Mouse (Mus musculus) lung, embryonic 16.5 days (tissue): Measurements from ENCODE around the gene Tmem30c. TPM values are rescaled to one million over a fixed set of nuclear protein-coding genes. Genes with fewer than 3 reads are reported as not detected.
A peak's percentile ranks its signal among the peaks of the same experiment; 100 is the strongest.

Source experiments
- ATAC-seq: fragments of 200-750 bp; cut with Nextera tagmentation; 2 replicates; pipeline ENCODE4 v1.8.0; 2017; ENCODE audit warnings: low read depth, mild to moderate bottlenecking, moderate library complexity
- H3K27ac ChIP-seq: fragments of 300-500 bp; sonication (generic); 2 replicates; pipeline ENCODE4 v1.5.1; 2014; ENCODE audit warnings: mild to moderate bottlenecking, control low read depth, low read length
- H3K27me3 ChIP-seq: fragments of 300-500 bp; sonication (generic); 2 replicates; pipeline ENCODE4 v1.6.1; 2014; ENCODE audit warnings: low read depth, low read length, mixed read lengths; ENCODE audit not compliant: control insufficient read depth, insufficient read depth
- H3K36me3 ChIP-seq: fragments of 300-500 bp; sonication (generic); 2 replicates; pipeline ENCODE4 v1.6.1; 2014; ENCODE audit warnings: low read length; ENCODE audit not compliant: control insufficient read depth, insufficient read depth
- H3K4me1 ChIP-seq: fragments of 300-500 bp; sonication (generic); replicated peaks from 2 replicates; pipeline ENCODE4 v1.6.1; 2014; ENCODE audit warnings: low read length, mixed read lengths; ENCODE audit not compliant: control insufficient read depth, insufficient read depth
- H3K4me2 ChIP-seq: fragments of 300-500 bp; sonication (generic); 2 replicates; pipeline ENCODE4 v1.6.1; 2014; ENCODE audit warnings: low read depth, low read length, control low read depth
- H3K4me3 ChIP-seq: fragments of 300-500 bp; sonication (generic); 2 replicates; pipeline ENCODE4 v1.5.1; 2014; ENCODE audit warnings: mild to moderate bottlenecking, low read length, control low read depth
- H3K9ac ChIP-seq: fragments of 300-500 bp; sonication (generic); 2 replicates; pipeline ENCODE4 v1.6.1; 2014; ENCODE audit warnings: low read length, control low read depth
- H3K9me3 ChIP-seq: fragments of 300-500 bp; sonication (generic); 2 replicates; pipeline ENCODE4 v1.6.1; 2016; ENCODE audit warnings: low read length; ENCODE audit not compliant: control insufficient read depth
- WGBS: fragments of 180-500 bp; shearing (Covaris S2); extraction: QIAGEN DNeasy Blood & Tissue Kit; methylation state at CpG from one replicate; pipeline ENCODE4 v1.1.7; 2014; 5-methylcytosine and 5-hydroxymethylcytosine counted together
- polyA plus RNA-seq: library from polyadenylated mRNA; unstranded; fragments of >200 nt; fragmentation: Nextera tagmentation; extraction: Ambion mirVana; gene quantifications from 2 replicates; pipeline ENCODE4 v1.2.1, GENCODE M21; 2015

The Tmem30c gene
- 0.13 TPM in 1 of 2 replicates, not detected in the other for polyA plus RNA-seq

GRCm38 (mm10) chr16:57292765-57293164, at the start of gene Tmem30c:
TSS of gene Tmem30c (minus strand) at chr16:57292865.
- Histone ChIP-seq H3K9ac (no peak within 1 kb of the TSS), H3K4me3 (no peak within 1 kb of the TSS), H3K36me3 (no peaks in the 10 kb centered on the region), H3K27me3 (no peaks in the 10 kb centered on the region), H3K27ac (no peak within 1 kb of the TSS), H3K4me1 (no peaks in the 10 kb centered on the region), H3K9me3 (no peaks in the 10 kb centered on the region), H3K4me2 (no peak within 1 kb of the TSS)
- no peak for ATAC-seq
- WGBS = 78% methylated on average over 2 of the region's 2 CpGs

DNA sequence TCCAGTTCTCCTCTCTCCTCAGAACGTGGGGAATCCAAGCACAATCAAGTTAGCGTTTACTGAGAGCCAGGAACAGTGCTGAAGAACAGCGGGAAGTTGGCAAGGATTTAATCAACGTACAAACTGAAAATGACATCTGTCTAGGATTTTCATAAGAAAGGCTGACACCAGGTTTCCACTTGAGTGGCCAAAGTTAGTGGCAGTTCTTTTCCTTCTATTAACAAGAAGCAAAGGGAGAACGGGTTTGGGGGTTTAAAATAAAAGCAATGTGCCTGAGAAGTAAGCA, 47.9 kb upstream of the Tmem30c start:
- Histone ChIP-seq H3K27me3 (no peaks in the 10 kb centered on the region), H3K36me3 (no peaks in the 10 kb centered on the region), H3K9ac (no peak overlapping the region), H3K27ac (peak overlapping the region; percentile 57; the same call in 1 of the 2 replicates), H3K4me1 (peaks cover 18% of the 10 kb centered on the region), H3K4me3 (no peak overlapping the region), H3K9me3 (no peaks in the 10 kb centered on the region), H3K4me2 (no peak overlapping the region)
- 36% methylated on average over 5 of the region's 5 CpGs for WGBS
- no peak for ATAC-seq

- peaks cover 18% of the 10 kb centered on the region for H3K4me1 ChIP-seq
- no peak overlapping the region for H3K4me2 ChIP-seq
- H3K27ac ChIP-seq = peak overlapping the region; percentile 57; the same call in 1 of the 2 replicates
- no peak overlapping the region for H3K4me3 ChIP-seq
- H3K27me3 ChIP-seq = no peaks in the 10 kb centered on the region
- no peak overlapping the region for H3K9ac ChIP-seq
- no peaks in the 10 kb centered on the region for H3K36me3 ChIP-seq
- peak; percentile 78 for ATAC-seq
- 74% methylated on average over 8 of the region's 8 CpGs for WGBS
- H3K9me3 ChIP-seq = no peaks in the 10 kb centered on the region
These were observed 47.3 kb upstream of the Tmem30c start for GRCm38 (mm10) chr16:57339765-57340612.

DNA sequence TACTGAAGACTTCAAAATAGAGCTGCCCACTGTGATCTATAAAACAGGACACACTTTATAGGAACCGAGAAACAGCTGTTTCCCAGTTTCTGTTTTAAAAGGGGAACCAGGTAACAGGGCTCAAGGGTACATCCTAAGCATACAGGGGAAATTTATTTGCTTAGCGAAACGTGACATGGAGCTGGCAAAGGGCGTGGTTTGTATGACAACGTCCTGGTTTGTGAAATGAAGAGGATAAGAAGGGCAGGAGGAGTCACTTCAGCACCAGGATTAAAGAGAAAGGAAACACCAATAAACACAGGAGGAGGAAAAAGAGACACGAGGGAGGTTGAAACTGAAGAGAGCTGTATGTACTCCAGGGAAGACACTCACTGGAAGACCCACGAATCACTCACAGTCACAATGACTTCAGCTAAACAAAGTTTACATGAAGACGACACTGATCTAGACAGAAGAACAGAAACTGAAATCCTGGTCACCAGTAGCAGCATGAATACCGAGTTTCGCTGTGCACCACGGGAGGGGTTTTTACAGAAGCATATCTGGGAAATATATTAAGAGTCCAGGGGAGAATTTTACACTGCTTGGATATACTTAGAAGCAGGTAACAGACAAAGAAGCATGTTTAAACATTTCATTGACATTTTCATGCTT, 44.2 kb upstream of the Tmem30c start:
- peak overlapping the region; percentile 31 for H3K4me2 ChIP-seq
- H3K36me3 ChIP-seq = no peaks in the 10 kb centered on the region
- no peaks in the 10 kb centered on the region for H3K27me3 ChIP-seq
- WGBS = 39% methylated on average over 11 of the region's 11 CpGs
- ATAC-seq = no peak
- H3K9me3 ChIP-seq = no peaks in the 10 kb centered on the region
- H3K4me3 ChIP-seq = no peak overlapping the region
- H3K9ac ChIP-seq = peak overlapping the region; percentile 14
- no peak overlapping the region for H3K27ac ChIP-seq
- peaks cover 18% of the 10 kb centered on the region for H3K4me1 ChIP-seq

- Histone ChIP-seq H3K4me2 (no peak overlapping the region), H3K27ac (no peak overlapping the region), H3K9me3 (no peaks in the 10 kb centered on the region), H3K4me3 (no peak overlapping the region), H3K36me3 (no peaks in the 10 kb centered on the region), H3K4me1 (peaks cover 4% of the 10 kb centered on the region; the same call in 1 of the 2 replicates), H3K27me3 (no peaks in the 10 kb centered on the region), H3K9ac (no peak overlapping the region)
- no peak for ATAC-seq
- WGBS = 61% methylated on average over 7 of the region's 7 CpGs
These were observed 39.6 kb upstream of the Tmem30c start for GRCm38 (mm10) chr16:57332301-57332700.

- no peaks in the 10 kb centered on the region for H3K27me3 ChIP-seq
- H3K4me1 ChIP-seq = 0 out of 2 replicates have a peak, but pooled peaks cover 4% of the 10 kb centered on the region
- no peak overlapping the region for H3K4me2 ChIP-seq
- no peak for ATAC-seq
- no peaks in the 10 kb centered on the region for H3K9me3 ChIP-seq
- no peak overlapping the region for H3K4me3 ChIP-seq
- H3K36me3 ChIP-seq = no peaks in the 10 kb centered on the region
- 67% methylated on average over 2 of the region's 2 CpGs for WGBS
- H3K9ac ChIP-seq = no peak overlapping the region
- H3K27ac ChIP-seq = peak overlapping the region; percentile 46; the same call in 1 of the 2 replicates
These were observed 37.4 kb upstream of the Tmem30c start for GRCm38 (mm10) chr16:57330111-57330510.

DNA sequence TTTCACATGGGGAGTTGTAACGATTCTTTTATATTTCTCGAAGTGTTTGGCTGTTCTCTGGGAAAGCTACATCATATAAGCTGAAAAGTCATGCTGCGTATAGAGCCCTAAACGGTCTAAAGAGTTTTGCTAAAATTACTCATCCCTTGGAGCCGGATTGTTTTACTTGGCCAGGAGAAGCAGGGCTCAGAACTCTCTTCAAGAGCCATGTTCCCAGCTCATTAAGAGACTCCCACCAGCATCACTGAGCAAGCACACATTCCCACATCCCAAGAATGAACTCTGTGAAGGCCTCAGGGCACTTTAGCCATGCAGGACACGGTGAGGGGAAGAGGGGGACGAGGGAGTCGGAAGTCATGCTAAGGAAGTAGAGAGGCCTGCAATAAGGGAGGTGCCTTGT, 36.4 kb upstream of the Tmem30c start:
- ATAC-seq = no peak
- Histone ChIP-seq H3K4me1 (0 out of 2 replicates have a peak, but pooled peaks cover 4% of the 10 kb centered on the region), H3K9ac (no peak overlapping the region), H3K27me3 (no peaks in the 10 kb centered on the region), H3K9me3 (no peaks in the 10 kb centered on the region), H3K27ac (no peak overlapping the region), H3K4me3 (no peak overlapping the region), H3K4me2 (no peak overlapping the region), H3K36me3 (no peaks in the 10 kb centered on the region)
- WGBS = 80% methylated on average over 8 of the region's 8 CpGs

- 62% methylated on average over 7 of the region's 7 CpGs for WGBS
These were observed 34.3 kb upstream of the Tmem30c start for GRCm38 (mm10) chr16:57326996-57327395.

GRCm38 (mm10) chr16:57319284-57320124, 26.8 kb upstream of the Tmem30c start:
- no peak overlapping the region for H3K9ac ChIP-seq
- H3K36me3 ChIP-seq = no peaks in the 10 kb centered on the region
- H3K9me3 ChIP-seq = no peaks in the 10 kb centered on the region
- no peak for ATAC-seq
- H3K27me3 ChIP-seq = no peaks in the 10 kb centered on the region
- peaks cover 8% of the 10 kb centered on the region for H3K4me1 ChIP-seq
- no peak overlapping the region for H3K4me2 ChIP-seq
- no peak overlapping the region for H3K27ac ChIP-seq
- H3K4me3 ChIP-seq = no peak overlapping the region
- WGBS = 66% methylated on average over 7 of the region's 7 CpGs

More at GRCm38 (mm10) chr16:57326996-57327395, 34.3 kb upstream of the Tmem30c start:
- H3K4me2 ChIP-seq = no peak overlapping the region
- H3K27me3 ChIP-seq = no peaks in the 10 kb centered on the region
- H3K9me3 ChIP-seq = no peaks in the 10 kb centered on the region
- no peak overlapping the region for H3K4me3 ChIP-seq
- H3K9ac ChIP-seq = no peak overlapping the region
- no peak overlapping the region for H3K27ac ChIP-seq
- 0 out of 2 replicates have a peak, but pooled peaks cover 4% of the 10 kb centered on the region for H3K4me1 ChIP-seq
- no peaks in the 10 kb centered on the region for H3K36me3 ChIP-seq
- no peak for ATAC-seq
